Mouse (Mus musculus) C2C12 (cell line): ENCODE measurements around the gene Mocs3. TPM values are rescaled to one million over a fixed set of nuclear protein-coding genes. Genes with fewer than 3 reads are reported as not detected.

Source experiments
- H3K27me3 ChIP-seq: one replicate; pipeline ENCODE4 v1.6.1; 2011; ENCODE audit not compliant: control insufficient read depth, insufficient read depth, insufficient read length
- H3K36me3 ChIP-seq: one replicate; pipeline ENCODE4 v1.6.1; 2011; ENCODE audit not compliant: control insufficient read depth, insufficient read depth
- H3K4me3 ChIP-seq: one replicate; pipeline ENCODE4 v1.5.1; 2011; ENCODE audit warnings: mild to moderate bottlenecking, control low read depth; ENCODE audit not compliant: poor library complexity, insufficient read depth, severe bottlenecking
- H3K79me2 ChIP-seq: one replicate; pipeline ENCODE4 v1.6.1; 2011; ENCODE audit not compliant: control insufficient read depth, insufficient read depth
- H3K79me3 ChIP-seq: one replicate; pipeline ENCODE4 v1.6.1; 2011; ENCODE audit warnings: low read depth, control low read depth
- H3ac ChIP-seq: one replicate; pipeline ENCODE3; 2011; ENCODE audit warnings: low read depth; ENCODE audit not compliant: control insufficient read depth, insufficient read length
- CEBPB ChIP-seq: IDR thresholded peaks from one replicate; pipeline ENCODE4 v1.6.1; 2011; ENCODE audit warnings: low read depth, mild to moderate bottlenecking, control low read depth, moderate library complexity
- CTCF ChIP-seq: IDR thresholded peaks from one replicate; pipeline ENCODE4 v1.5.1; 2011; ENCODE audit not compliant: control insufficient read depth, insufficient read depth, insufficient read length
- FOSL1 ChIP-seq: IDR thresholded peaks from one replicate; pipeline ENCODE4 v1.8.0; 2011; ENCODE audit warnings: mild to moderate bottlenecking, low read length; ENCODE audit not compliant: poor library complexity, insufficient read depth, severe bottlenecking
- MAX ChIP-seq: IDR thresholded peaks from one replicate; pipeline ENCODE4 v1.6.1; 2011; ENCODE audit warnings: mild to moderate bottlenecking, control low read depth
- MYOD1 ChIP-seq: IDR thresholded peaks from one replicate; pipeline ENCODE4 v1.6.1; 2011; ENCODE audit warnings: low read depth; ENCODE audit not compliant: control insufficient read depth, insufficient read length
- MYOG ChIP-seq: IDR thresholded peaks from one replicate; pipeline ENCODE4 v1.6.1; 2011; ENCODE audit not compliant: control insufficient read depth, insufficient read length; ENCODE audit errors: extremely low read depth
- USF1 ChIP-seq: IDR thresholded peaks from one replicate; pipeline ENCODE4 v1.6.1; 2011; ENCODE audit warnings: low read depth, mild to moderate bottlenecking, control low read depth, moderate library complexity
- polyA plus RNA-seq: library from polyadenylated mRNA; unstranded; fragments of >200 nt; fragmentation: generic; extraction: Trizol; gene quantifications from one replicate; pipeline ENCODE4 v1.2.1, GENCODE M21; 2012; ENCODE audit warnings: missing spikeins

The Mocs3 gene
- polyA plus RNA-seq, 1 experiment = 9.9 TPM

DNA sequence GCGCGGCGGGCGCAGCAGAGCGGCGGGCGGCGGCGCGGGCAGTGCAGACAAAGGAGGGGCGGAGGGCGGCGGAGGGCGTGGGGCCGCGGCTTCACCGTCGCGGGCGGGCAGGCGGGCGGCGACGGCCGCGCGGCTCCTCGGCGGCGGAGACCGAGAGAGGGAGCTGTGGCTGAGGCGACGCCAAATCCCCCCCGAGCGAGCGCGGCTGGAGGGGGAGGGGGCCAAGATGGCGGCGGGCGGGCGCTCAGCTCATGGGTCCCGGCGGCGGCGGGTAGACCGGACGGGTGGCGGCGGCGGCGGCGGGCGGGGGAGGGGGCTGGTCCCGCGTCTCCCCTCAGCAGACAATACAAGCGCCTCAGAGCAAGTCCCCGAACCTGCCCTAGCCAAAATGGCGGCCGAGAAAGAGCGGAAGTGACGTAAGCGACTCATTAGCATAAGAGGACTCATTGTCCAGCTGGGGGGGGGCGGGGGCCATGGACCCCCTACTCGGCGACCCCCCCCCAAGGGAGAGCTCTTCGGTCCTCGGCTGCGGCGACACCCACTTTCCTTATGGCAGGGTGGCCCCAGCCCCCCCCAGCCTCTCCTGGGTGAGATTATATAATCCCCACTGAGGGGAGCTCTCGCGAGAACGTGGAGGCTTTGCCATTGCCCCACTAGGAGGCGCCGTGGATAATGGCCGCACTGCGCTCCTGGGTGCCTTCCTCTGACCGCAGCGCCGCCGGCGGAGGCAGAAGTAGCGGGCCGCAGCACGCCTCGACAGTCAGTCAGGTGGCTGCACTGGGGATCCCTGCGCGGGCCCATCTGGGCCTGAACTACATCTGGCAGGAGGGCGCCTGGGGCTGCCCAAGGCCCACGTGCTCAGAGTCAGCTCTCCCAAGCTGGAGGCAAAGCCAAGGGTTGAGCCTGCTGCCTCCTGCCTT, 23.4 kb upstream of the Mocs3 start, which contains the start of gene Adnp:
Gene Adnp, minus strand, starts transcription at position 388 of the 920 bp plus-strand sequence.
- peaks cover 44% of the 10 kb centered on the region for H3K79me3 ChIP-seq
- H3K4me3 ChIP-seq = peak within 1 kb of the TSS; percentile 74
- peak within 1 kb of the TSS; percentile 95 for H3ac ChIP-seq
- H3K79me2 ChIP-seq = peaks cover 48% of the 10 kb centered on the region
- no peaks in the 10 kb centered on the region for H3K27me3 ChIP-seq
- TF ChIP-seq MAX (peak; percentile 65), FOSL1 (no peak), CEBPB (no peak), USF1 (no peak), MYOD1 (peak; percentile 13), CTCF (peak; percentile 87), MYOG (no peak)
- H3K36me3 ChIP-seq = peaks cover 73% of the 10 kb centered on the region

GRCm38 (mm10) chr2:168207883-168208282, 22.5 kb upstream of the Mocs3 start:
- TF ChIP-seq CEBPB = no peak
- no peak for TF ChIP-seq MAX
- no peak for TF ChIP-seq MYOD1
- TF ChIP-seq MYOG = no peak
- no peak for TF ChIP-seq USF1
- no peak for TF ChIP-seq FOSL1
- TF ChIP-seq CTCF = no peak
- H3K79me3 ChIP-seq = peaks cover 35% of the 10 kb centered on the region
- H3K36me3 ChIP-seq = peaks cover 77% of the 10 kb centered on the region
- no peaks in the 10 kb centered on the region for H3K27me3 ChIP-seq
- H3K79me2 ChIP-seq = peaks cover 39% of the 10 kb centered on the region
- H3ac ChIP-seq = no peak overlapping the region
- no peak overlapping the region for H3K4me3 ChIP-seq

GRCm38 (mm10) chr2:168213788-168214397, 16.5 kb upstream of the Mocs3 start:
- peaks cover 95% of the 10 kb centered on the region for H3K36me3 ChIP-seq
- H3K79me3 ChIP-seq = no peaks in the 10 kb centered on the region
- H3K27me3 ChIP-seq = no peaks in the 10 kb centered on the region
- TF ChIP-seq MYOG (no peak), MYOD1 (no peak), MAX (no peak), CEBPB (no peak), FOSL1 (no peak), USF1 (no peak), CTCF (no peak)
- no peak overlapping the region for H3K4me3 ChIP-seq
- H3ac ChIP-seq = no peak overlapping the region
- H3K79me2 ChIP-seq = peaks cover 4% of the 10 kb centered on the region

GRCm38 (mm10) chr2:168223326-168223725, 7.1 kb upstream of the Mocs3 start:
- TF ChIP-seq CTCF = no peak
- TF ChIP-seq MAX = no peak
- TF ChIP-seq USF1 = no peak
- TF ChIP-seq FOSL1 = no peak
- no peak for TF ChIP-seq MYOD1
- no peak for TF ChIP-seq MYOG
- TF ChIP-seq CEBPB = no peak
- Histone ChIP-seq H3K27me3 (no peaks in the 10 kb centered on the region), H3K4me3 (no peak overlapping the region), H3K79me3 (peaks cover 24% of the 10 kb centered on the region), H3K36me3 (peaks cover 85% of the 10 kb centered on the region), H3ac (no peak overlapping the region), H3K79me2 (peaks cover 28% of the 10 kb centered on the region)

- TF ChIP-seq USF1 = no peak
- TF ChIP-seq CEBPB = no peak
- no peak for TF ChIP-seq MAX
- no peak for TF ChIP-seq FOSL1
- TF ChIP-seq MYOG = no peak
- no peak for TF ChIP-seq CTCF
- TF ChIP-seq MYOD1 = no peak
- H3K36me3 ChIP-seq = peaks cover 48% of the 10 kb centered on the region
Measured at GRCm38 (mm10) chr2:168229116-168230025, 1.1 kb upstream of the Mocs3 start.

More at GRCm38 (mm10) chr2:168229116-168230025, 1.1 kb upstream of the Mocs3 start:
- Histone ChIP-seq H3K4me3 (peak overlapping the region; percentile 94), H3K79me3 (peaks cover 53% of the 10 kb centered on the region), H3K27me3 (no peaks in the 10 kb centered on the region), H3ac (peak overlapping the region; percentile 96), H3K79me2 (peaks cover 72% of the 10 kb centered on the region)
